Mouse (Mus musculus): ENCODE measurements around the gene Usp42.

DNA sequence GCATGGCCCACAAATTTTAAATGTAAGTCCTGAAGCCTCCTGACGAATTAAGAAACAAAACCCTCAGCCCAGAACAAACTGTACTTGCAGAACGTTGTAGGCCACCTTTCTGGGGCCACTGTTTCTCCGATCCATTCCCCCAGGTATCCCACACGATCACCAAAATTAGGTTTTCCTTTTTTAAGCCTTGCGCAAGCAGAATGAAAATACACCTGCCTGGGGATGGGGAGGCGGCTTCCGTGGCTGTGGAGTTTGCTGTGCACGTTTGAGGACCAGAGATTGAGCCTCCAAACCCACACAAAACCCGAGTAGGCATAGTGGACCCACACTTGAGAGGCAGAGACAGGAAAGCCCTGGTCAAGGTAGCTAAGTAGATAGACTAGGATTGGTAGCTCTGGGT is 41.7 kb downstream of the Usp42 start:
- TF ChIP-seq CTCF (IDR thresholded peaks at IDR 0.05; ENCODE audit: low read depth) (no peak), EP300 (IDR thresholded peaks at IDR 0.05; ENCODE audit: low read depth) (no peak)

Measured in heart, postnatal 0 days (tissue).